Mouse (Mus musculus) retina, postnatal 7 days (tissue): Measurements from ENCODE around the gene Epb41l3.

ENCODE experiments used
- DNase-seq: peaks from one replicate; pipeline ENCODE4 v3.0.0-alpha.2; 2012; ENCODE audit warnings: low read depth, low spot score

Epb41l3 gene

DNA sequence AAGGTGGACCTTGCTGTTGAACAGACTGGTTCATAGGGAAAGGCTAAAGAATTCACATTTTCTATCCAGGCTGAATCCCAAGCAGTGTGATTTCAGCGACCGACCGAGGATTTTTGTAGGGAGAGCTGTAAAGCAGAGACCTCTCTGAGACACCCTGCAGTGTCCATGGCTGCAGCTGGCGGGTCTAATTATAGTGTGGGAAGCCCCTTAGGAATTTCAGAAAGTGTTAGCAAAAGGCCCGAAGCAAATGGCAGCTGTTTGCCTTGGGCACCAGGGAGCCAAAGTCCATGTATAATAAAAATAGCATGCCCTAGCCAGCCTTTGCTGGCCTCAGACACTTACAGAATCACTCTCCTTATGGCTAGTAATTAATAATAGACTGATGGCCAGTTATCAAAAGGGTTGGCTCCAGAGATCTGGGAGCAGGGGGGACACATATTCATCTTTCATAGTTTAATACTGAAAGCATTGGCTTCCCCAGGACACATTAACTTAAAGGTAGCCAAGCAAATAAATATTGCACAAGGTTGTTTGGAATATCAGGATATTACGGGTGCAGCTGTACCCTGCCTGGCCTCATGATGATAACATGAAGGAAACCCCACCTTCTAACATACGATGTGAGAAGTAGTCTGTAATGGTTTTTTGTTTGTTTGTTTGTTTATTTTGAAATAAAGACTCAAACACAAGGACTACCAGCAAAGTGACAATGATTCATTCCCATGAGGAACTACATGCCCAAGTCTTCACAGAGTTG lies 106.3 kb downstream of the Epb41l3 start:
- no peak for DNase-seq

DNA sequence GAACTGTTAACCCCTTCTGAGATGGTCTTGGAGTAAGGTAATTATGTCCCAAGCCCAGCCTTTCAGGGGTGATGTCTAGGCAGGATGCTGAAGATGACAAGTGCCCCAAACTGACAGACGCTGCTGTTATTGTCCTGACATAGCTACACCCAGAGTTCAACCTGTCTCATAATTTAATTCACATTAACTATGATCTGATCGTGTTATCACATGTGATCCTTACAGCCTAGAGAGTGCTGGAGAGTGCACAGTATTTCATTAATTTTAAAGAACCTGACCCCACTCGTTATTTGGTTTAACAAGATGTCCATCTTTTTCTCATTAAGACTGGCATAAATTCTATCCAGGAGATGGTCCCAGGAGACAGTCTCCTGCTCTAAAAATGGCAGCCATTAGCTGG lies 112.3 kb downstream of the Epb41l3 start:
- no peak for DNase-seq

DNA sequence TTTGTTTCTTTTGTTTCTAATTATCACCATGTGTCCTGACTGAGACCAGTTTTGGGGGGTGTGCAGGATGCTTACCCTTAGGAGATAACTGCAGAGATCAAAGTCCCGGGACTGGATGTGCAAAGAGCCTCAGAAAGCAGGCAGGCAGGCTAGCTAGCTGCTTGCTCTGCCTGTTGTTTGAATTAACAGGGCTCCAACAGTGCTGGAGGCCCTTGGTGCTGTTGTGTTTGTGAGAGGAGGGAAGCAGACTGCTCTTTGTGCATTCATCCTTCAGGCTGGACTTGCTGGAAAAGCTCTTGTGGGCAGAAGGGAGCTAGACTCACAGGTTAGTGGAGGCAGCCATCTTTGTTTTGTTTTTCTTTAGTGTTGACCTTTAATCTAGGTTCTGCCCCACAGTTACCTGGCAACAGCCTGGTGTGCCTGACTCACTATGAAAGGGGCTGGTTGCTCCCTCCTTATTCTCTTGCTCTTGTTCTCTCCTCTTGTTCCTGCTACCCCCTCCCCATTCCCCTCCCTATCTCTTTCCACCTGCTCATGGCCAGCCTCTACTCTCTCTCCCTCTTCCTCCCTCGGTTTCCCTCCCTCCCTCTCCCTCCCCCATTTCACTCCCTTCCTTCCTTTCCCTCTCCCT lies 117.5 kb downstream of the Epb41l3 start:
- no peak for DNase-seq

DNA sequence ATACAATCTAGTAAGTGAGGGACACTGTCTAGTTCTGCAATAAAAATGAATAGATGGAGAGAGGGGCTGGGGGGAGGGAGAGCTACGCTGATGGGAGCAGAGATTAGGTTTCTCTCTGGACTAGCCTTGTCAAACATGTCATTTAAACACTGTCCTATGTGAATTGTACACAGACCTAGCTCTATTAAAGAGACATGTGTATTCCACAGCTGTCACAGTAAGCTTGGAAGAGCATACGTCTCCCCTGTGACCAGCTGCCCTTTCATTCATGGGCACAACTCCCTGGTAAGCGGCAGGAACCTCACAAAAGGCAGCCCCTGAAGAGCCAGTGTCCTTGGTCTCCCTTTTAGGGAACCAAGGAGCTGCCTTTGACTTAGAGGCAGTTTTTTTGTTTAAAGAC lies 119.1 kb downstream of the Epb41l3 start:
- DNase-seq, result no peak

DNA sequence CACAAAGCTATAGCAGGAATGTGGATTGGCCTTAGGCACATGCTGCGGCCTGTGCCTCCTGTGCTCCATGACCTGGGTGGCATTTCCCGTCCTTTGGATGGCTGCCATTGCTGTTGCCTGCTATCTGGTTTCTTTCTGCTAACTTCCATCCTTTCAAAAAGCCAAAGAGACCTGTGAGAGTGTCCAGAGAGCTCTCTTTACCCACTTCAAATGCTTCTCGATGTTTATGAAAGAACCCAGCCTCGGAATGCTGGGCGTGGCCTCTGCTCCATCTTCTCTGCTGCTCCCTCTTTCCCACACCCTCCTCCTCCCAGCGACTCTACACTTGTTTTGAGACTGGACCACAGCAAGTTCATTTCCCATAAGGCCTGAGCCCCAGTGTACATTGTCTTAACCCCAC lies 120.3 kb downstream of the Epb41l3 start:
- no peak for DNase-seq

DNA sequence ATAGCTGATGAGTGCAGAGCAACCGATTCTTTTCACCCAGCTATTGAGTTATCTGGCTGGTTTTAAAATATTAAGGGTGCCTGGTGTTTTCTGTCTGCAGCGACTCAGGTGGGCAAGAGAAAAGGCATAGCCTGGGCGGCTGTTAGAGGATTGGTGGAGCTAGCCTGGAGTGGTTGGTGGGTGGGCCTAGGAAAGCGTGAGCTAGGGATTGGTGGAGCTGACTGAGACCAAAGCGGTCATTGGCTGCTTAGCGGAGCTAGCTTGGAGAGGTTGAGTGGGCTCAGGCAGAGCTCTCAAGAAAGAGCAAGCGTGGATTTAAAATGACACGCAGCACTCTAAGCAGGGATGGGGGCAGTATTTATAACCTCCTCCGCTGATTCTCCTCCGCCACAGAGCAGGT lies 121.2 kb downstream of the Epb41l3 start:
- DNase-seq, result no peak

DNA sequence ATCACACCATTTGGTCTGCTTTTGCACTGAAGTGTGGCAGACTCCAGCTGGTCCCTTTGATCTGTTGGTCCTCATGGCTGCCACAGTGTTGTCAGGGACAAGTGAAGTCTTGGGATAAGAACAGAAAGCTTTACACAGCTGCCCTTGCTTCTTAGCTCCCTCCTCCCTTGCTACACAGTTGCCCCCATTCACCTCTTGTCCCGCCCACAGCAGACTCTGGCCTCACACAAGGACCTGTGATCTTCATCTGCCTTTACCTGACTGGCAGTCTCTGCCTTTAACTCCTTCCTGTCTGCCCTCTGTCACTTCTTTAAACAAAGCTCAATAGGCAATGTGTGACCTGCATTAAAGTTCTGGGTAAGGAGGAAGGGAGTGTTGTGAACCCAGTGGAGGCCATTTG lies 123.3 kb downstream of the Epb41l3 start:
- no peak for DNase-seq

DNA sequence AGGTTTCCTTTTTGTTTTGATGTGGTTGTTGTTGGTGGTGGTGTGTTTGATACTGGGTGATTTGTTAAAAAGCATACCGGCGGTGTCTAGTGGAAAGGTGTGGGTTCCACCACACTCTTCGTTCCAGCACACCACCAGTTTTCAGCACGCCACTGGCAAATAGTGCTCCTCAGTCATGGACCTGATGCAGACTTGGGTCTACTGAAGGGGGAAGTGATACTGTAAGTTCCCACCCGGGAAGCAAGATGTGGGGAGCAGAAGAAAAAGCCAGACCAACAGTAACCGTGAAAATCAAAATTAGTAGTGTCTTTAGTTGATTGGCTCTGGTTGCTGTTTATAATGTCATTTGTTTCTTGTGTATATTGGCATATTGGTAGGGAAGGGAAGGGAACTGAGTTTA lies 124.3 kb downstream of the Epb41l3 start:
- no peak for DNase-seq

DNA sequence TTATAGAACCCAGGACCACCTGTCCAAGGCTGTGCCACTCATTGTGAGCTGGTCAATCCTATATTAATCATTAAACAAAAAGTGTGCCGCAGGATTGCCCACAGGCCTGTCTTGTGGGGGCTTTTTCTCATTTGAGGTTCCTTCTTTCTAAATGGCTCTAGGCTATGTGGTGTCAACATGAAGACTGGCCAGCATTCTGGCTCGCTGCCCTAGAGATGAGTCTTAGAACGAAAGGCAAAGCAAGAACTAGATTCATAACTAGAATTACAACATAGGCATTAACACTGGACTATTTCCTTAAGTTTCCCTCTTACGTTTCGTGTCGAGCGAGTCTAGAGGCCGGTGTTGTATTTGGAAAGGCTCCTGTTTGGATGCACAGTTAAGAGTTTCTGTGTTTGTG lies 125.5 kb downstream of the Epb41l3 start:
- DNase-seq, result no peak

DNA sequence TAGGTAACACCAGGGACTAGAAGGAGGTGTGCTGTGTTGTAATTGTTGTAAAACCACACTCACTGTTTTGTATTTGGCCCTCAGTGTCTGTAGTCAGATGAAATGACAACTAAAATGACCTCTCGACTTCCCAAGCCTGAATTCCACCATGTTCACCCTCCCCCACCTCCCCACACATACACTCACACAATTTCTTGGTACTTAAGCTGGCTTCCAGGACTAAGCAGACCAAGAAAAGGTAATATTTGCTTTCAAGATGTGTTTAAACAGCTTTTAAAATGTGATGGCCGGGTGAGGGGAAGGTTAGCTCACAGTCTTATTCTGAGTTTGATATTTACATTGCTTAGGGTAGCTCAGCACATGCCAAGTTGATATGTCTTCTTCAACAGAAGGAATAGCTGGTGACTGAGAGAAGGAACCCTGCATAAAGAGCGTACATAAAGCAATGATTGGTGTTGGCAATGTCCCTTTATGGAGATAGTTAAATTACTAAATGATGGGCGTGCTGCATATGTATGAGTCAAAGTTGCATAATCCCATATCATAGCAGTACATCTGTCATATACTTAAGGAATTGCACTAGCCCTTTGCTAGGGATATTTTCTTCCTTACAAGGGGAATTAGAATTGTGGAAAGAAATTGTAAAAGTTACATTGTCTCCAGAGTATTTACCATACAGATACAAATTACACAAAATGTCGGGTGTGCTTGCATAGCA lies 130.0 kb downstream of the Epb41l3 start:
- no peak for DNase-seq

DNA sequence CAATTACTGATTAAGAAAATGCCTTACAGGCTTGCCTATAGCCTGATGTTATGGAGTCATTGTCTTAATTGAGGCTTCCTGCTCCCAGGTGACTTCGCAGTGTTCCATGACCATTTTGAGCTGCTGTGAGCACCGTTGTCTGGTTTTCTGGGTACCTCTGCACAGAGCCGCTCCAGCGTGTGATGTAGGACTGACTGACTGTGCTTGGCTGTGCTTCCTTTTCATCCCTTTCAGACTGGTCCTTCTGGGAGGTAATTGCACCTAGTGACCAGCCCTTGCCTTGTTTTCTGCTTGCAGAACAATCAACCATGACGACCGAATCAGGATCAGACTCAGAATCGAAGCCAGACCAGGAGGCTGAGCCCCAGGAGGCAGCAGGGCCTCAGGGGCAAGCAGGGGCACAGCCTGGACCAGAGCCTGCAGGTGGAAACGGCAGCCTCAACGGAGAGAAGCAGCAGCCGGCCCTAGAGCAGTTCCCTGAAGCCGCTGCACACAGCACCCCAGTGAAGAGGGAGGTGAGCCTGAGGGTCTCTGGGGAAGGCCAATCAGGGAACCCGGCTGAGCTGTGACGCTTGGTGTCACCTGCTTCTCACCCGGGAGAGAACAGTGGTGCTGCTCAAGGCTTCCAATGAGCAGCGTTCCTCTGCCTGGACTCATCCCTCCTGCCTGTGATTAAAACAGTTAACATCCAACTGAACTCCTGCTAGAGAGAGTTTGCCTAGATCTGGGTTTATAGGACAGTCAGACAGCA lies 132.3 kb downstream of the Epb41l3 start:
- DNase-seq, result no peak

DNA sequence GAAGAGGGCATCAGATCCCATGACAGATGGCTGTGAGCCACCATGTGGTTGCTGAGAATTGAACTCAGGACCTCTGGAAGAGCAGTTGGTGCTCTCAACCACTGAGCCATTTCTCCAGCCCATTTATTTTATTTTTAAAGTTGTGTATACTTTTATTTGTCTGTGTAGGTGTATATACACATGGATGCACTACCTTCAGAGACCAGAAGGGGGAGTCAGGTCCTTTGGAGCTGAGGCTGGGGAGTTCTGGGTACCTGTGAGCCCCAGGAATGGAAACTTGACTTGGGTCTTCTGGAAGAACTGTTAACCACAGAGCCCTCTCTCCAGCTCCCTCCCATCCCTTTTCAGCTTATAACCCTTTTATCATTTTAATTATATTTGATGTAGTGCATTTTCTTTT lies 135.6 kb downstream of the Epb41l3 start:
- no peak for DNase-seq

DNA sequence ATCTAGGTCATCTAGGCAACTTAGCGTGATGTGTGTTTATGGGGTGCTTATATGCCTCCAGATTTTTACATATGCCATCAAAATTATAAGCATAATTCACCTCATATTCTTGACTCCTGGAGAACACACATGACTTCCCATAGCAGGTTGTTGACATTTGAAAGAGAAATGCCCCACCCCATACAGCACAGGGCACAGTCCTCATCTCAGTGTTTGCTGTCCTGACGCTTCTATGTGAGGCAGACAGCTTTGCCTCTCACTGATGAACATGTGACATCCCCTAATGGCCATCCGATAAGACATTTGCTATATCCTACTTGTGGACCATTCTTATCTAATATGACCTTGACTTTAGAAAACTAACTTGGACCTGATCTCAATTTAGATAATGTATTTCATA lies 140.6 kb downstream of the Epb41l3 start:
- DNase-seq, result no peak

DNA sequence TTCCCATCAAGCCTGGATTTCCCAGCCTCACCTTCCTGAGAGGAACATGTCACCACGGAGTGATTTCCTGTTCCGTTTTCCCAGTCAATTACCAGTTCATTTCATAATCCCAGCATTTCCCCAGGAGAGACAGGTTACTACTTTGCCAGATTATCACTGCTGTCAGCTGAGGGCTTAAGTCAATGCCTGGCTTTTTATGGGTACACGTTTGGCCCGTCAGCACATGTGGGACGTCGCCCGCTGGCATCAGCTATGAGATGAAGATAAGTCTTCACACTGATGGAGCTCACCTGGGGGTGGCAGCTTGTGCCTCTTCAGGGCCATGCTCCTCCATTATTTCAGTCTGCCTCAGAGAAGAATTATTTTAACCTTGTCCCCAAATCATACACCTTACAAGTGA lies 145.4 kb downstream of the Epb41l3 start:
- no peak for DNase-seq

DNA sequence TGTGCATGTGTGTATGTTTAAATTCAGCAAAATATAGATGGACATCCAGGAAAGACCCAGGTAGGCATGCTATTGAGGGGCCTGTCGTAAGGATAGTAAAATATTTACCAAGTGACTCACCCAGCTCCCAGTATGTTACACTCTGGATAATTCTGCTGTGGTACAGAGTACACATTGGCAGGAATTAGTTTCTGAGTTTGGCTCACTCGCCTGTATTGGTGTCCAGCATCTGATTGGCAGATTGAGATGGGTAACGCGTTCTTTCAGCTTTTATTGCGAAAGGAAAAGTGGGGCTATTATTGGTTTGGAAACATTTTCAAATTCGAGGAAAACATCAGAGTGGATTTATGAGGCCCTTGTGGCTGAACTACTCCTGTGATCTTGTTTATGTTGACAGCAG lies 145.9 kb downstream of the Epb41l3 start:
- no peak for DNase-seq

DNA sequence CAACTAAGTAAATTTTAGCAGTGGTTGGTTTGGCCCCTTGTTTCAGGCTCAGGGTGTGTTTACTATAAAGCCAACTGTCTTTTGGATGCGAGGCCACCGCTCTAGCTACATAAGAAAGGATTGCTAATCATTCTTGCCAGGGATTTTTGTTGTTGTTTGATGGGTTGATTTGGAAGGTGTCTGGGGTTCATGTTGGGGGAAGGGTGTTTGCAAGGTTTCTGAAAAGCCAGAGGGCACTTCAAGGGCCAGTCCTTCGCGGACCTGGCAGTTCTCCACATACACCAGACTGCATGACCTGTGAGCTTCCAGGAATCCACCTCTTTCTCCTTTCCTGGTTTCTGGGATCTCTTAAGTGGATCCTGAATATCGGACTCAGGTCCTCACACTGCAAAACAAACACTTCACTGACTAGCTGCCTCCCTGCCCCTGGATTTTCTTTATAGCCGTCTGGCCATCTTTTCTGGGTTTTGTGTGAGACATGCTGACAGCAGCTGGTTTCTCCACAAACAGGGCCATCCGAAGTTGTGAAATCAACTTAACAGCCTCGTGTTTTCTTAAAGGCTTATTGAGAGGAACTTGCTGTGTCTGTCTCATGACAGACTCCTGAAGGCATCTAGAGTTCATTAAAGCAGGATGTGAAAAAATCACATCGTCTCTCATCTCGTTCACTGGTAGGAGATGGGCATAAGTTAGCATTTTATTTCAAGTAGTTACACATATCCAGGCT lies 146.6 kb downstream of the Epb41l3 start:
- DNase-seq, result no peak

DNA sequence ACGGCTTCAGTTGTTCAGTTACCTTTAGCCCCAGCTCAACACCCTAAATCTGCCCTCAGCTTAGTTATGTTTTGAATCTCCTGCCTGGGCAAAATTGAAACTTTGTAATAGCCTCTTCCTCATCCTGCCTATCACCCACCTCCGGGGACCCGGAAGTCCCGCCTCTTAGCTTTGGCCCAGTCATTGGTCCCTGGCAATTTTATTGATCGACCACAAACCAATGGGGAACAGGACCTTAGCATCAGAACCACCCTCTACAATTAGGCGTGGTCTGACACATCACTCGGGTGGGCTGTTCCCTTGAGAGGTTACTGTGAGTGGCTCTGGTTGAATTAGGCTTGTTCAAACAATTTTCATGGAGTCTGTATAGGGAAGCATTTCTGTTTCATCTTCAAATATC lies 150.5 kb downstream of the Epb41l3 start:
- no peak for DNase-seq

DNA sequence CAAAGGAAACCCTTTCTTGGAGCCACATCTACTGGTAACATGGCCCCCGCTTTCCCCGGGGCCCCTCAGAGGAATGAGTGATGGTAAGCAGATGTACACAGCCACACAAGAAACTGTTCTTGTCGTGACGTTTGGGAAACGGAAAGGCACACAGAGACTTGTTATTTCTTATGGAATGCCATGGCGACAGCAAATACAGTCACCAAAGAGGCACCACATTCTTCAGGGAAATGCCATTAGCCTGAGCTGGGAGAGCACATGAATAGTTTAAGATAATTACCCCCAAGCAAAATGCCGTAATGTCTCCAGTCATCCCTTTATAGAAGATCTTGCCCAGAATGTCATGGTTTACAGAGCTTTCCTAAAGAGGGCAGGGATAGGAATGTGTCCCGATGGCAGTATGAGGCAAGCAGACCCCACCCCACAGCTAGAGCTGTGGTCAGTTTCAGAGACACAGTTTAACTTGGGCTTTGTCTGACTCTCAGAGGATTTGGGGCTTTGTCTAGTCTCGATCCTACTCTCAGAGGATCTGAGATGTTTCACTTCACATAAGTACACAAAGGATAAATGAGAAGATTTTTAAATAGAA lies 152.0 kb downstream of the Epb41l3 start:
- no peak for DNase-seq

DNA sequence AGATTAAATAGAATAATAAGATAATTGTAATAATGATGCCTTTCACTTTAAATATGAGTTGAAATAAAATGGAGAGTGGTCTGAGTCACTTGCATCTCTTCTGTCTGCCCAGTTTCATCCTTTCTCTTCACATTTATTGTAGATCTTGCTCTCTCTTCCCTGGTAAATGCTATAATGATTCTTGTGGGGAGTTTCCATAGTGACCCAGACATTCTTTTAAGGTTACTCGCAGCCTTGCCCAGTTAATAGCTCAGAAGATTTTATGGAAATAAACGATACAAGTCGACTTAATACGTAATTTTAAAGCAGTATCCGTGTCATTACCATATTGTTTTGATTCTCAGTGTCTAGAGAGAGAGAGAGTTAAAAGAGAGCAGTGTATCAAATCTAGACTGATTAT lies 154.0 kb downstream of the Epb41l3 start:
- no peak for DNase-seq

DNA sequence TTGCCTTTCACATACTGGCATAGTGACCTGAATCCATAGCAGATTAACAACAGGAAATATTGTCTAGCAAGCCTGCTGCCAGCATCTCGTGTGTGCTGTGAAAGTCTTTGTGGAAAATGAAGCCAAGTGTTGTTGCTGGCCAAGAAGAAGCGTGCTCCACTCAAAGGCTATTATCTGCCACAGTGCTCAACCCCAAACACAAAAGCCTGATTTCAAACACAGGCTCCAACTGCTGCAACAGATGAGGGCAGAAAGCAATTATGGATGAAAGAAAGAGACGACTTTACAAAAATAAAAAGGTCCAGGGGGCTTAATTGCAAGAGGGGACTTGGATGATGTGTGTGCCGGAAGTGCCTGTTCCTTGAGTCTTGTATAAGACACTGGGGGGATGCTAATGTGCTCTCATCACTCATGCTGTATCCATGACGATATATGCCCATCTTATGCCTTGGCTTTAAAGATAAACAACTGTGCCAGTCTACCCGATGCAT lies 154.7 kb downstream of the Epb41l3 start:
- no peak for DNase-seq

DNA sequence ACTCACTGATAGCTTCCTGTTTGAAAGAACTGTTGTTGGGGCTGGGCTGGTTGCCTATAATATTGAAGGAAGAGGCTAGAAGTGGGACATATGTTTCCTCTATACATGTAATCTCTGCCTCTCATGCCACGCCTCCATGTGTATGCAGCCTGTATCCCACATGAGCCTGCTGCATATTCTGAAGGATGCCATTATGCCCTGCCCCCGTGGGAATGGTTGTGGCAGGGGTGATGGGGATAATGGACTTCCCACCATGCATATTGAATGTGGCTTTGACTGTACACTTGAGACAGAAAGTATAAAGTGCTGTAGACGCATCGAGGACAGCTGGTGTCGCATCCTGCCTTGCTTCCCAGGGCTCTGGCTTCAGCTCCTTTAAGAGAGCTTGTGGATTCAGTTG lies 155.9 kb downstream of the Epb41l3 start:
- DNase-seq, result no peak
